Mouse (Mus musculus) mesoderm, embryonic 11.5 days (tissue): ENCODE measurements around the gene Adam25.
"Not testable (repeated sequence)": the region's sequence is repeated elsewhere in the genome, so short reads cannot be mapped to it uniquely, and the experiment has no call there.

Source experiments
- DNase-seq: peaks from one replicate; pipeline ENCODE4 v3.0.0-alpha.2; 2012; ENCODE audit warnings: low read depth, low spot score

Adam25 gene

GRCm38 (mm10) chr8:40751908-40752307 is at the start of gene Adam25:
Gene Adam25, plus strand, starts transcription at chr8:40752208.
- not testable (repeated sequence) for DNase-seq

GRCm38 (mm10) chr8:40715406-40715805 is 36.6 kb upstream of the Adam25 start:
- DNase-seq = not testable (repeated sequence)

GRCm38 (mm10) chr8:40715986-40716385 is 36.0 kb upstream of the Adam25 start:
- DNase-seq = no peak

DNA sequence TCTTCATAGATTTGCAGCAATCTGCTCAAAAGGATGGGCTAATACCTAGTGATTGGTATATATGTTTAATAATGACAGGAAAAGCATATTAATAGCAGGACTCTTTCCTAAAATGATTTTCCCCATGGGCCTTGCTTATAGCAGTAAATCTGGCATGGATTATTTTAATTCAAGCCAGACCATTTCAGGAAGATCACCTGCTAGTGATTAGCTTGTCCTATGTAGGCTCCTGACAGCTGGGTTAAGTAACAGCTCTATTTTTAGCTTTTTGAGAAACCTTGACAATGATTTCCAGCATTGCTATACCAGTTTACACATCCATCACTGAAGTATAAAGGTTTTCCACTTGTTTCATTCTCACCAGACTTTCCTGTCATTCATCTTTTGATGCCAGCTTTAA is 31.3 kb downstream of the Adam25 start:
- peak; percentile 30 for DNase-seq

DNA sequence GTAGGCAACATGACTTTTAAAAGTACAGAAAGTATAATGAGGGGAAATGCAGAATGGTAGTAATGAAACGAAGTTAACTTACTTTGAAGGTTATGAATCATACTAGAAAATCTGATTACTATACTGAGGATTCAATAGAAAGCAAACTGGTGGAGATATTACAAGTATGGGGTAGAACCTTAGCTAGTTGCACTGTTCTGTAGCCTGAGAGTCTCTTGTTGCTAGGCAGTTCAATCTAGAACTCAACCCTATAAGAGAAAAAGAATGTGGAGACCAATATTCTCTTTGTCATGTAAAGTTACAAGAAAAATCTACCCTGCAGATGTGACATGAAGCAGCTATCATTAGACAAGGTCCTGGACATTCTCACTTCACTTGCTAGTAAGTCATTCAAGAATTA is 41.0 kb downstream of the Adam25 start, which contains the start of gene Adam20:
Gene Adam20 (plus strand): TSS at position 301 of the 400 bp plus-strand sequence.
- not testable (repeated sequence) for DNase-seq

DNA sequence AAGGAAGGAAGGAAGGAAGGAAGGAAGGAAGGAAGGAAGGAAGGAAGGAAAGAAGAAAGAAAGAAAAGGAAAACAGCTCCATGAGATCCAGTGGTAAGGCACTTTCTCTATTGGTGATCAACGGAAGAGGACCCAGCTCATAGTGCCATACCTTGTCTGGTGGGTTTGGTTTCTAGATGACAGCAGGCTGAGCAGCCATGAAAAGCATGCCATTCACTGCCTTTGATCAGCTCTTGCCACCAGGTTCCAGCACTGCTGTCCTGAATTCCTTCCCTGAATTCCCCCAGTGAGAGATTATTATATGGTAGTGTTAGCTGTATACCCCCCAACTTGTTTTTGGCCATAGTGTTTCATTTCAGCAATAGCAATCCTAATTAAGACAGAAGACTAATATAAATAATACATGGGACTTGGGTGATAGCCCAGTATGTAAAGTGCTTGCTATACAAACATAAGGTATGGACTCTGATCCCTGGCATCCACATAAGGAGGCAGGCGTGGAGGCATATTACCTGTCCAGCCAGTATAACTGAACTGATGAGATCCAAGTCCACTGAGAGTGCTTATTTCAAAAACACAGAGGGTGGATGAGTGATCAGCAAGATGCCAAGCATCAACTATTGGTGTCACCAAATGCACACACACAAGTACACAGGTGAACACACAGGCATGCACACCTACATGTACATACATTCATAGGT is 51.5 kb downstream of the Adam25 start:
- no peak for DNase-seq
